Mouse (Mus musculus) C2C12 (cell line): ENCODE results near the gene Klhdc8a.

Source experiments
- CEBPB ChIP-seq: IDR thresholded peaks from one replicate; pipeline ENCODE4 v1.6.1; 2011; ENCODE audit warnings: low read depth, mild to moderate bottlenecking, control low read depth, moderate library complexity
- CTCF ChIP-seq: IDR thresholded peaks from one replicate; pipeline ENCODE4 v1.5.1; 2011; ENCODE audit not compliant: control insufficient read depth, insufficient read depth, insufficient read length
- MAX ChIP-seq: IDR thresholded peaks from one replicate; pipeline ENCODE4 v1.6.1; 2011; ENCODE audit warnings: mild to moderate bottlenecking, control low read depth
- MYOD1 ChIP-seq: IDR thresholded peaks from one replicate; pipeline ENCODE4 v1.6.1; 2011; ENCODE audit warnings: low read depth; ENCODE audit not compliant: control insufficient read depth, insufficient read length
- MYOG ChIP-seq: IDR thresholded peaks from one replicate; pipeline ENCODE4 v1.6.1; 2011; ENCODE audit not compliant: control insufficient read depth, insufficient read length; ENCODE audit errors: extremely low read depth
- USF1 ChIP-seq: IDR thresholded peaks from one replicate; pipeline ENCODE4 v1.6.1; 2011; ENCODE audit warnings: low read depth, mild to moderate bottlenecking, control low read depth, moderate library complexity

- TF ChIP-seq CTCF: no peak
- no peak for TF ChIP-seq CEBPB
- TF ChIP-seq USF1: no peak
- TF ChIP-seq MYOD1: no peak
- no peak for TF ChIP-seq MAX
- no peak for TF ChIP-seq MYOG
Observed at GRCm38 (mm10) chr1:132307962-132308361, 9.5 kb downstream of the Klhdc8a start.
